Mouse (Mus musculus): ENCODE data around the gene Tet2. TPM values are rescaled to one million over a fixed set of nuclear protein-coding genes. Genes with fewer than 3 reads are reported as not detected.

The Tet2 gene
- polyA plus RNA-seq, 1 experiment from 2014 or later, result 4.3 TPM

DNA sequence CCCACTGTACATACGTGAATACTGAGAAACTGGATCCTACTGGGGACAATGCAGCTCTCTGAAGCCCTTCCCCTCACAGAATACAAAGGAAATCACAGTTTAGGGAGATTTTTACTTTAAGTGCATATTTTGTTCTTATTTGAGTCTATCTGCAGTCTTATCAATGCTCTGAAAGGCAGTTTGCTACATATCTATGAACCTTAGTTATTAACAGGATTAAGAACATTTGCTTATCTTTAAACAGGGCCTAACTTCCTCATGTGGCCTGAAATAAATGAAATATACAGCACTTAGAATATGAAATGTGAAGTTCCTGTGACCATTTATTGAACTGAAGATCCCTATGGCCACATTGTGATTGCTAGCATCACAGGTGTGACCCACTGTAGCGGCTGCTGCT lies 53.6 kb downstream of the Tet2 start:
- TF ChIP-seq CTCF (IDR thresholded peaks at IDR 0.05; ENCODE audit: low read depth), result no peak
- TF ChIP-seq EP300 (IDR thresholded peaks at IDR 0.05; ENCODE audit: low read depth), result no peak
- ATAC-seq (no peak), DNase-seq (no peak)
- H3K9me3 ChIP-seq (ENCODE audit: low read length), result no peaks in the 10 kb centered on the region
- no peak overlapping the region for H3K9ac ChIP-seq (replicated peaks)
- no peak overlapping the region for H3K4me3 ChIP-seq (ENCODE audit: low read depth, low read length)
- 78% methylated on average over 2 of the region's 2 CpGs for WGBS (ENCODE audit: insufficient replicate concordance)
- peaks cover 24% of the 10 kb centered on the region; the same call in 1 of the 2 replicates for H3K36me3 ChIP-seq (replicated peaks; ENCODE audit: insufficient read depth, low read length)
- H3K4me1 ChIP-seq (ENCODE audit: insufficient read depth), result no peaks in the 10 kb centered on the region
- H3K4me2 ChIP-seq (ENCODE audit: low read depth, low read length), result no peak overlapping the region
- no peak overlapping the region for H3K27ac ChIP-seq (ENCODE audit: low read depth)
- H3K27me3 ChIP-seq (ENCODE audit: insufficient read depth, low read length), result no peaks in the 10 kb centered on the region

DNA sequence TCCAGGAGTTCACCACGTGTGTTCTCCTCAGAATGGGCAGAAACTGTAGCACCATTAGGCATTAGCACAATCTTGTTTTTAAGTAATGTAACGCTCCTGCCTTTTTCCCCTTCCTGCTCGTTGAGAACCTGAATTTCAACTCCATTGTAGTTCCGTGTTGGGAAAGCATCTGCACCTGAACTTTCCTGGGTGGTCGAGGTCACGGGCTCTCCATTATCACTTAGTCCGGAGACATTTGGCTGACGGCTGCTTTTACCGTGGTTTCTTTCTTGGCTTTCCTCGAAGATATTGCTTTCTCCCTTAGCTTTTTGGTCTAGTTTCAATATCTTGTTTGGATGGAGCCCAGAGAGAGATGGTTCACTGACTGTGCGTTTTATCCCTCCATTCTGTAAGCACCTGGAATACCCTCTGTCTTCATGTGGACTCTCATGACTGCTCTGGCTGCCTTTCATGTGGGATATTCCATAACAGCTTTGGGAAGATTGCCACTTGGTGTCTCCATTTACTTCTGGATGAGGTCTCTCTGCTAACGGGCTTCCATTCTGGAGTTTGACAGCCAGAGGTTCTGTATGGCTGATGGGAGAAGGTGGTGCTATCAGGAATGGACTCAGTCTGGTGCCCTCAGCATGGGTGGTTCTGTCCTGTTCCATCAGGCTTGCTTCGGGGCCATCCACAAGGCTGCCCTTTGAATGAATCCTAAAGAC lies 56.8 kb downstream of the Tet2 start:
- ATAC-seq (no peak), DNase-seq (no peak)
- H3K9me3 ChIP-seq (ENCODE audit: low read length), result no peaks in the 10 kb centered on the region
- no peaks in the 10 kb centered on the region for H3K4me1 ChIP-seq (ENCODE audit: insufficient read depth)
- H3K36me3 ChIP-seq (replicated peaks; ENCODE audit: insufficient read depth, low read length), result peaks cover 36% of the 10 kb centered on the region
- TF ChIP-seq CTCF (IDR thresholded peaks at IDR 0.05; ENCODE audit: low read depth) (no peak), EP300 (IDR thresholded peaks at IDR 0.05; ENCODE audit: low read depth) (no peak)
- H3K27ac ChIP-seq (ENCODE audit: low read depth), result no peak overlapping the region
- H3K4me3 ChIP-seq (ENCODE audit: low read depth, low read length), result no peak overlapping the region
- whole genome bisulfite sequencing (ENCODE audit: insufficient replicate concordance), result 85% methylated on average over 13 of the region's 13 CpGs
- H3K9ac ChIP-seq (replicated peaks), result no peak overlapping the region
- H3K4me2 ChIP-seq (ENCODE audit: low read depth, low read length), result no peak overlapping the region
- no peaks in the 10 kb centered on the region for H3K27me3 ChIP-seq (ENCODE audit: insufficient read depth, low read length)

DNA sequence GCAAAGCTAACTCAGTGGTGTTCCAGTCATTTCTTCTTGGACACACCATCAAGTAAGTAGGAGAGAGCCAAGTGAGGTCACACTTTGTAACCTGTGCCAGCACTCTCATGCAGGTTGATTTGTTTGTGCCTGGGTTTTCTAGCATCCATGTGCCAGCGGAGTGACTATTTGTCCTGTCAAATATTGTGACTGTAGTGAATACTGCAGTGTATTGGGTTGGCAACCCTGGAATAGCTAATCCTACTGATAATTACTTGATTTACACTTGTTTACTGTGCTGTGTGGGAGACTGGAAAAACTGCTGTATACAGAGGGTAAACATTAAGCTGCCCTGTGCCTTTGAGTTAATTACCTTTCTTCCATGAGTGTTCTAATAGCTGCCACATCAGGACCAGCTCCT lies 62.1 kb downstream of the Tet2 start:
- H3K27me3 ChIP-seq (ENCODE audit: insufficient read depth, low read length), result no peaks in the 10 kb centered on the region
- no peak overlapping the region for H3K4me3 ChIP-seq (ENCODE audit: low read depth, low read length)
- no peak for TF ChIP-seq EP300 (IDR thresholded peaks at IDR 0.05; ENCODE audit: low read depth)
- no peak for TF ChIP-seq CTCF (IDR thresholded peaks at IDR 0.05; ENCODE audit: low read depth)
- peaks cover 46% of the 10 kb centered on the region for H3K36me3 ChIP-seq (replicated peaks; ENCODE audit: insufficient read depth, low read length)
- WGBS (ENCODE audit: insufficient replicate concordance), result 96% methylated on average over 1 of the region's 1 CpGs
- ATAC-seq (no peak), DNase-seq (no peak)
- no peaks in the 10 kb centered on the region for H3K4me1 ChIP-seq (ENCODE audit: insufficient read depth)
- no peak overlapping the region for H3K9ac ChIP-seq (replicated peaks)
- H3K27ac ChIP-seq (ENCODE audit: low read depth), result no peak overlapping the region
- no peaks in the 10 kb centered on the region for H3K9me3 ChIP-seq (ENCODE audit: low read length)
- no peak overlapping the region for H3K4me2 ChIP-seq (ENCODE audit: low read depth, low read length)

DNA sequence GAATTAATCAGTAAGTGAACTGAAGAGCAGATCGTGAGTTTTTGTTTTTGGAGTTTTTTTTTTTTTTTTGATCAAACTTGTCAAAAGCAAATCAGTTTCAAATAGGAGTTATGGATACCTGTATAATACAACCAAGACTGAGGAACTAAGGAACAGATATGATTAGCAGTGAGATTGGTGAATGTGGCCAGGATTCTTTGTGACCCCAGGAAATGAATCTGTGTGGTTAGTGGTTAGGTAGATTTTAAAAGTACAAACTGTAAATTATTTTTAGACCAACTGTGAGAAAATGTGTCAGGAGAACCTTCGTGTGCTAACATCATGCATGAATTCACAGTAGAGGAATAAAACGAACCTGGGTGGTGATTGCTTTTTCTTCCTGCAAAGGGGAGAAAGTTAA lies 66.0 kb downstream of the Tet2 start:
- H3K9ac ChIP-seq (replicated peaks), result no peak overlapping the region
- 68% methylated on average over 3 of the region's 3 CpGs for WGBS (ENCODE audit: insufficient replicate concordance)
- H3K36me3 ChIP-seq (replicated peaks; ENCODE audit: insufficient read depth, low read length), result peaks cover 41% of the 10 kb centered on the region
- no peaks in the 10 kb centered on the region for H3K4me1 ChIP-seq (ENCODE audit: insufficient read depth)
- no peak overlapping the region for H3K4me3 ChIP-seq (ENCODE audit: low read depth, low read length)
- TF ChIP-seq EP300 (IDR thresholded peaks at IDR 0.05; ENCODE audit: low read depth) (no peak), CTCF (IDR thresholded peaks at IDR 0.05; ENCODE audit: low read depth) (no peak)
- H3K9me3 ChIP-seq (ENCODE audit: low read length), result no peaks in the 10 kb centered on the region
- H3K4me2 ChIP-seq (ENCODE audit: low read depth, low read length), result no peak overlapping the region
- no peak for DNase-seq
- ATAC-seq, result no peak
- no peaks in the 10 kb centered on the region for H3K27me3 ChIP-seq (ENCODE audit: insufficient read depth, low read length)
- no peak overlapping the region for H3K27ac ChIP-seq (ENCODE audit: low read depth)

DNA sequence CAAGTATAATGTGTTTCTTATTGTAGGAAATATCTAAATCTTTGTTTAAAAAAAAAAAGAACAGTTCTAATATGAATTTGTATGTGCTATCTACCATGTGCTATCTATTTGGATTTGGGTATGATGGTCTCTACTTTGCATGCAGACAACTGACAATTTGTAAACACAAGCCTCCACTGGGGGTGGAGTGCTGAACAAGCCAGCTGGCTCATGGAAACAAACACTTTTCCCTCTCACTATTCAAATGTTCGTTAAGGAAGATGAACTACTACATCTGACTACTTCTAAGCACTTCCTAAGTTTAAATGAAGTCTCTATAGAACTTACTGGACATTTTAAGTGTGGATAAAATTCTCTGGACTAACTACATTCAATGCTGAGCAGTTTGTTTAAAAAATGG lies 71.2 kb downstream of the Tet2 start:
- ATAC-seq (no peak), DNase-seq (no peak)
- H3K4me3 ChIP-seq (ENCODE audit: low read depth, low read length), result no peak overlapping the region
- WGBS (ENCODE audit: insufficient replicate concordance), result 66% methylated on average over 1 of the region's 1 CpGs
- peaks cover 50% of the 10 kb centered on the region for H3K36me3 ChIP-seq (replicated peaks; ENCODE audit: insufficient read depth, low read length)
- no peaks in the 10 kb centered on the region for H3K4me1 ChIP-seq (ENCODE audit: insufficient read depth)
- H3K4me2 ChIP-seq (ENCODE audit: low read depth, low read length), result no peak overlapping the region
- TF ChIP-seq CTCF (IDR thresholded peaks at IDR 0.05; ENCODE audit: low read depth), result no peak
- no peak for TF ChIP-seq EP300 (IDR thresholded peaks at IDR 0.05; ENCODE audit: low read depth)
- no peaks in the 10 kb centered on the region for H3K27me3 ChIP-seq (ENCODE audit: insufficient read depth, low read length)
- no peaks in the 10 kb centered on the region for H3K9me3 ChIP-seq (ENCODE audit: low read length)
- no peak overlapping the region for H3K27ac ChIP-seq (ENCODE audit: low read depth)
- H3K9ac ChIP-seq (replicated peaks), result no peak overlapping the region

DNA sequence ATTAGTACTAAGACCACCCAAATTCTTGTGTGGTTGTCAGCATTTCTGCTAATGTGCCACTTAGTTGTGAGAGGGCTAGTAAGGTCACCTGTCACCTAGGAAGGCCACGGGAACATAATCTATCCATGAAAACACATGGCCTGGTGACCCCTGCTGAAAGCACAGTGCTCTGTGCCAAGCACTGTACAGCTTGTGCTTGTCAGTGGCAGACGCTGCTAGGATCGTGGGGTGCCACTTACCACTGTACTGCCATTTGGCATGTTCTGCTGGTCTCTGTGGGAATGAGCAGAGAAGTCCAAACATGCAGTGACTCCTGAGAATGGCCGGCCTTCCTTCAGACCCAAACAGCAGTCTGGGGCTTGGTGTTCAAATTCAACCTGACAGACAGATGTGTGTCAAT lies 73.8 kb downstream of the Tet2 start:
- peaks cover 70% of the 10 kb centered on the region for H3K36me3 ChIP-seq (replicated peaks; ENCODE audit: insufficient read depth, low read length)
- H3K9me3 ChIP-seq (ENCODE audit: low read length), result no peaks in the 10 kb centered on the region
- H3K4me2 ChIP-seq (ENCODE audit: low read depth, low read length), result no peak overlapping the region
- no peaks in the 10 kb centered on the region for H3K27me3 ChIP-seq (ENCODE audit: insufficient read depth, low read length)
- DNase-seq, result no peak
- no peak overlapping the region for H3K27ac ChIP-seq (ENCODE audit: low read depth)
- H3K4me1 ChIP-seq (ENCODE audit: insufficient read depth), result no peaks in the 10 kb centered on the region
- TF ChIP-seq CTCF (IDR thresholded peaks at IDR 0.05; ENCODE audit: low read depth), result no peak
- TF ChIP-seq EP300 (IDR thresholded peaks at IDR 0.05; ENCODE audit: low read depth), result no peak
- no peak for ATAC-seq
- H3K9ac ChIP-seq (replicated peaks), result no peak overlapping the region
- H3K4me3 ChIP-seq (ENCODE audit: low read depth, low read length), result no peak overlapping the region
- WGBS (ENCODE audit: insufficient replicate concordance), result 87% methylated on average over 4 of the region's 4 CpGs

All from liver, postnatal 0 days (tissue).